10 mouse cellular contexts compared by ENCODE assay signal in the genomic region with DNA sequence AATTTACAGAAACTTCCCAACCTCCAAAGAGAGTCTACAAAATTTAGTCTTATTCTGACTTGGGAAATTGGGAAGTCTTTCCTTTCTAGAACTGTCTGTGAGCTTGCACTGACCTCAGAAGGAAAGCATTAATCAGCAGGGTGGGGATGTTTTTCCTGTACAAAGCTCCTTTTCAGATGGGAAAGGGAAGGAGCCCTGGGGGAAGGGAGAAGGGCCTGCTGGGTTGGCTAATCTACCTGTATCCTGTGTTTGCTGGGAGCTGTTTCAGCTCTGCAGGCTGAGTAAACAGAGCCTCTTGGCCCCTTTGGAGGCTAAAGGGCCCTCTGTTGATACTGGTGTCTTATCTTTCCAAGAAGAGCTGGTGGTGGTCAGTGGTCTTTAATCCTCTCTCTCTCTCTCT. TPM values are rescaled to one million over a fixed set of nuclear protein-coding genes. Genes with fewer than 3 reads are reported as not detected.
DNase-seq lines count a peak whose midpoint lies in the region; ATAC-seq and TF ChIP-seq lines count a peak whose summit lies in the region.
"Had no signal": no experiment of that assay in that cellular context is flagged by ENCODE, and none has a peak within 500 bp of the region (broad histone marks: within the 10 kb centered on the region; RNA-seq: fewer than 3 reads in every experiment).

No protein-coding gene starts in this region.

- ATAC-seq in heart, embryonic 16.5 days (replicated peaks; ENCODE audit: extremely low read depth, insufficient read depth, low FRiP score): 0 out of 2 replicates have a peak, but pooled peaks have one; percentile 44
- no peak for ATAC-seq in erythroblast, adult 5-6 weeks (replicated peaks; ENCODE audit: low FRiP score, poor library complexity, severe bottlenecking)
- ATAC-seq: forebrain, embryonic 16.5 days had no signal

- no peak overlapping the region for H3K9ac ChIP-seq in ES-Bruce4 (ENCODE audit: low read depth, poor library complexity, severe bottlenecking)
- H3K9ac ChIP-seq in heart, embryonic 16.5 days (ENCODE audit: low read length): no peak overlapping the region
- H3K9ac ChIP-seq: liver, embryonic 15.5 days had no signal

- H3K27ac ChIP-seq in ES-Bruce4 (ENCODE audit: insufficient read depth, low read length): peak overlapping the region; percentile 49; the same call in 1 of the 2 replicates
- H3K27ac ChIP-seq in heart, embryonic 16.5 days (ENCODE audit: low read length): no peak overlapping the region
- H3K27ac ChIP-seq: liver, embryonic 15.5 days had no signal

- no peaks in the 10 kb centered on the region for H3K9me3 ChIP-seq in ES-Bruce4 (replicated peaks; ENCODE audit: control insufficient read depth, insufficient read depth, low read length, poor library complexity, severe bottlenecking)
- H3K9me3 ChIP-seq in heart, embryonic 16.5 days (replicated peaks; ENCODE audit: control insufficient read depth, low read length): no peaks in the 10 kb centered on the region
- H3K9me3 ChIP-seq: liver, embryonic 15.5 days had no signal

- TF ChIP-seq EP300 in ES-Bruce4 (IDR thresholded peaks at IDR 0.05; ENCODE audit: insufficient read depth, low read depth, low read length): peak; percentile 81

- TF ChIP-seq CTCF in ES-Bruce4 (IDR thresholded peaks at IDR 0.05; ENCODE audit: low read depth, low read length): no peak

- H3K27me3 ChIP-seq in ES-Bruce4 (ENCODE audit: control insufficient read depth, insufficient read depth, low read length, poor library complexity, severe bottlenecking): no peaks in the 10 kb centered on the region
- no peaks in the 10 kb centered on the region for H3K27me3 ChIP-seq in heart, embryonic 16.5 days (ENCODE audit: control insufficient read depth, insufficient read depth, low read length)

- no peak for TF ChIP-seq POLR2A in ES-Bruce4 (IDR thresholded peaks at IDR 0.05; ENCODE audit: insufficient read depth, low read length)

- no peaks in the 10 kb centered on the region for H3K36me3 ChIP-seq in ES-Bruce4 (ENCODE audit: control insufficient read depth, insufficient read depth, low read length, poor library complexity, severe bottlenecking)
- H3K36me3 ChIP-seq in heart, embryonic 16.5 days (ENCODE audit: control insufficient read depth, insufficient read depth): peaks cover 2% of the 10 kb centered on the region

- peaks cover 4% of the 10 kb centered on the region for H3K4me1 ChIP-seq in ES-Bruce4 (ENCODE audit: control insufficient read depth, insufficient read depth, low read length)
- 0 out of 2 replicates have a peak, but pooled peaks cover 2% of the 10 kb centered on the region for H3K4me1 ChIP-seq in heart, embryonic 16.5 days (ENCODE audit: control insufficient read depth, insufficient read depth, low read length)
- H3K4me1 ChIP-seq: liver, embryonic 15.5 days had no signal

- H3K4me2 ChIP-seq in heart, embryonic 16.5 days (ENCODE audit: low read depth, low read length): no peak overlapping the region
- H3K4me2 ChIP-seq: liver, embryonic 15.5 days had no signal

- DNase-seq in adrenal gland, adult 2 months: peak; percentile 42
- no peak for DNase-seq in adrenal gland, postnatal 4 days (ENCODE audit: low spot score in 2 of 2)
- DNase-seq in kidney, postnatal 25 days: peak; percentile 52 to 72
- no peak for DNase-seq in thymus, postnatal 36 days
- DNase-seq in layer of hippocampus, postnatal 10 days (ENCODE audit: low spot score in 2 of 2): no peak

- H3K4me3 ChIP-seq in ES-Bruce4 (ENCODE audit: low read depth, low read length): no peak overlapping the region
- no peak overlapping the region for H3K4me3 ChIP-seq in heart, embryonic 16.5 days (ENCODE audit: low read length)
- H3K4me3 ChIP-seq: liver, embryonic 15.5 days had no signal

RNA-seq across cellular contexts. Expression of a gene that starts 13.0 kb away (rescaled TPM):
- total RNA-seq in adrenal gland, adult 2 months (2021): under 1 TPM in 1 of 2 experiments, not detected in 1; 0.03 TPM
- 0.02 and 0.07 TPM in 2 replicates for polyA plus RNA-seq in adrenal gland, adult 2 months (2012; rRNA removed)
- under 1 TPM; 0.08 to 0.20 TPM for total RNA-seq in adrenal gland, postnatal 4 days (2021)
- polyA plus RNA-seq in ES-Bruce4 (2011; ENCODE audit: insufficient read depth, insufficient read length, low read depth, missing spikeins): 0.64 and 0.82 TPM in 2 replicates
- 0.06 and 0.16 TPM in 2 replicates for polyA plus RNA-seq in heart, embryonic 16.5 days (2015; fragmentation: Nextera tagmentation; extraction: Ambion mirVana)
- 0.77 TPM in 1 of 2 replicates, not detected in the other for total RNA-seq in erythroblast, adult 5-6 weeks (2015; ENCODE audit: low replicate concordance)
- 2.0 and 3.5 TPM in 2 replicates for total RNA-seq in erythroblast, adult 5-6 weeks (2017; ENCODE audit: low replicate concordance)
- total RNA-seq in layer of hippocampus, postnatal 10 days (2021): under 1 TPM; 0.05 to 0.16 TPM

RNA-seq across cellular contexts. Expression of a gene that starts 24.9 kb away (rescaled TPM):
- total RNA-seq in adrenal gland, adult 2 months (2021): 1 to 10 TPM; 7.7 to 8.4 TPM
- 3.3 and 4.0 TPM in 2 replicates for polyA plus RNA-seq in adrenal gland, adult 2 months (2012; rRNA removed)
- total RNA-seq in adrenal gland, postnatal 4 days (2021): 10 to 100 TPM; 14.1 to 17.7 TPM
- polyA plus RNA-seq in ES-Bruce4 (2011; ENCODE audit: insufficient read depth, insufficient read length, low read depth, missing spikeins): 30.6 and 33.7 TPM in 2 replicates
- 13.2 and 13.3 TPM in 2 replicates for polyA plus RNA-seq in heart, embryonic 16.5 days (2015; fragmentation: Nextera tagmentation; extraction: Ambion mirVana)
- total RNA-seq in erythroblast, adult 5-6 weeks (2015; ENCODE audit: low replicate concordance): 4.4 and 5.0 TPM in 2 replicates
- total RNA-seq in erythroblast, adult 5-6 weeks (2017; ENCODE audit: low replicate concordance): 5.2 and 9.3 TPM in 2 replicates
- 10 to 100 TPM; 12.4 to 13.2 TPM for total RNA-seq in layer of hippocampus, postnatal 10 days (2021)

Comparison
In these comparisons a context has a peak if more than half of its experiments do, and no peak if none do; other contexts are left out.
1. DNase-seq: peak in adrenal gland, adult 2 months (single experiment) and kidney, postnatal 25 days (2 of 2); none in adrenal gland, postnatal 4 days (0 of 2), thymus, postnatal 36 days (0 of 2) and layer of hippocampus, postnatal 10 days (0 of 2).